Mouse (Mus musculus) neural tube, embryonic 11.5 days (tissue): Measurements from ENCODE around the gene Neurl2. TPM values are rescaled to one million over a fixed set of nuclear protein-coding genes. Genes with fewer than 3 reads are reported as not detected.
A peak's percentile ranks its signal among the peaks of the same experiment; 100 is the strongest.
"Not testable (repeated sequence)": the region's sequence is repeated elsewhere in the genome, so short reads cannot be mapped to it uniquely, and the experiment has no call there.

Experiments
- ATAC-seq: fragments of 200-750 bp; cut with Nextera tagmentation; 2 replicates; pipeline ENCODE4 v1.8.0; 2017; ENCODE audit warnings: moderate number of reproducible peaks, mild to moderate bottlenecking, moderate TSS enrichment, moderate library complexity; ENCODE audit not compliant: insufficient read depth, low FRiP score, low TSS enrichment
- DNase-seq: peaks from one replicate; pipeline ENCODE4 v3.0.0-alpha.2; 2015; ENCODE audit warnings: low spot score
- H3K27ac ChIP-seq: fragments of 300-500 bp; sonication (generic); 2 replicates; pipeline ENCODE4 v1.5.1; 2014; ENCODE audit warnings: low read depth, mild to moderate bottlenecking, low read length
- H3K27me3 ChIP-seq: fragments of 300-500 bp; sonication (generic); 2 replicates; pipeline ENCODE4 v1.6.1; 2014; ENCODE audit warnings: mild to moderate bottlenecking, low read length, mixed read lengths; ENCODE audit not compliant: control insufficient read depth, insufficient read depth
- H3K36me3 ChIP-seq: fragments of 300-500 bp; sonication (generic); 2 replicates; pipeline ENCODE4 v1.6.1; 2014; ENCODE audit warnings: mild to moderate bottlenecking, low read length, moderate library complexity, mixed read lengths; ENCODE audit not compliant: control insufficient read depth, insufficient read depth
- H3K4me1 ChIP-seq: fragments of 300-500 bp; sonication (generic); 2 replicates; pipeline ENCODE4 v1.6.1; 2014; ENCODE audit warnings: low read length, mixed read lengths; ENCODE audit not compliant: control insufficient read depth, insufficient read depth
- H3K4me2 ChIP-seq: fragments of 300-500 bp; sonication (generic); 2 replicates; pipeline ENCODE4 v1.6.1; 2014; ENCODE audit warnings: low read depth, mild to moderate bottlenecking, moderate library complexity
- H3K4me3 ChIP-seq: fragments of 300-500 bp; sonication (generic); 2 replicates; pipeline ENCODE4 v1.5.1; 2014; ENCODE audit warnings: low read depth, low read length
- H3K9ac ChIP-seq: fragments of 300-500 bp; sonication (generic); 2 replicates; pipeline ENCODE4 v1.6.1; 2014; ENCODE audit warnings: mild to moderate bottlenecking, low read length
- H3K9me3 ChIP-seq: fragments of 300-500 bp; sonication (generic); 2 replicates; pipeline ENCODE4 v1.6.1; 2016; ENCODE audit warnings: low read length; ENCODE audit not compliant: control insufficient read depth
- WGBS: fragments of 180-500 bp; shearing (Covaris S2); extraction: QIAGEN DNeasy Blood & Tissue Kit; methylation state at CpG from one replicate; pipeline ENCODE4 v1.1.7; 2014; 5-methylcytosine and 5-hydroxymethylcytosine counted together
- polyA plus RNA-seq: library from polyadenylated mRNA; unstranded; fragments of >200 nt; fragmentation: Nextera tagmentation; extraction: Ambion mirVana; gene quantifications from 2 replicates; pipeline ENCODE4 v1.2.1, GENCODE M21; 2014

Gene Neurl2
- polyA plus RNA-seq, 1 experiment from 2014 or later: 3.8 TPM

DNA sequence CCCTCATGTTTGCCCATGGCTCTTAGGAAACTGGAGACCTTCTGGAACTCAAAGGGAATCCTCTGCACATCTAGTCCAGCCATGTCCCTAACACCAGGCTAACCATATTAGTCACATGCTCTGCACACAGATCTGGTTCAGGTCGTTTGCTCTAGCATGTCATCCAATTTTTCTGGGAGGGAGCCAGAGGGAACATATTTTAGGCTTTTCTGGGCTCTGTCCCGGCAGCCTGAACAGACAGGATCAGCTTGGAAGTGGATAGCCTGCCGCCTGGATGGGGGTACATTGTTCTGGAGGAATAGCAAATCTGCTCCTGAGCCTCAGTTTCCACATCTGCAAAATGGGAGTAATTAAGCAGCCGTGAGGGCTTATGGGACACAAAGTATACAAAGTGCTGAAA is 27.8 kb upstream of the Neurl2 start:
- no peak overlapping the region for H3K4me2 ChIP-seq
- no peaks in the 10 kb centered on the region for H3K9me3 ChIP-seq
- no peak for ATAC-seq
- peaks cover 8% of the 10 kb centered on the region for H3K27me3 ChIP-seq
- no peak overlapping the region for H3K4me3 ChIP-seq
- WGBS: 82% methylated on average over 4 of the region's 4 CpGs
- no peak overlapping the region for H3K27ac ChIP-seq
- DNase-seq: no peak
- H3K4me1 ChIP-seq: peaks cover 12% of the 10 kb centered on the region
- no peaks in the 10 kb centered on the region for H3K36me3 ChIP-seq
- no peak overlapping the region for H3K9ac ChIP-seq

- Histone ChIP-seq H3K36me3 (no peaks in the 10 kb centered on the region), H3K9me3 (no peaks in the 10 kb centered on the region), H3K27me3 (peaks cover 8% of the 10 kb centered on the region), H3K4me3 (no peak overlapping the region), H3K4me1 (peaks cover 12% of the 10 kb centered on the region), H3K9ac (no peak overlapping the region), H3K27ac (no peak overlapping the region), H3K4me2 (no peak overlapping the region)
- DNase-seq (no peak), ATAC-seq (no peak)
- 47% methylated on average over 9 of the region's 9 CpGs for WGBS
Observed at GRCm38 (mm10) chr2:164859640-164860432, 26.6 kb upstream of the Neurl2 start.

DNA sequence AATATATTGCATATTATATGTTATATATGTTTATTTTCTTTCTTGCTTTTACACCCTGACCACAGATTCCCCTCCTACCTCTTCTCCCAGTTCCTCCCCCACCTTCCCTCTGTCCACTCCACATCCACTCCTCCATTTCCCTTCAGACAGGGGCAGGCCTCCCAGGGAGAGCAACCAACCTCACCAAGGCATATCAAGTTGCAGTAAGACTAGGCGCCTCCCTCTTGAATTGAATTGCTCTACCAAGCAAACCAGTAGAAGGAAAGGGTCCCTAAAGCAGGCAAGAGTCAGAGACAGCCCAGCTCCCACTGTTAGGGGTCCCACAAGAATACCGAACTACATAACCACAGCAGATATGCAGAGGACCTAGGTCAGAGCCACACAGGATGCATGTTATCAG is 25.9 kb upstream of the Neurl2 start:
- no peak overlapping the region for H3K4me3 ChIP-seq
- ATAC-seq: no peak
- DNase-seq: no peak
- H3K4me1 ChIP-seq: peaks cover 12% of the 10 kb centered on the region
- no peaks in the 10 kb centered on the region for H3K36me3 ChIP-seq
- H3K9me3 ChIP-seq: no peaks in the 10 kb centered on the region
- WGBS: 39% methylated on average over 2 of the region's 2 CpGs
- no peak overlapping the region for H3K27ac ChIP-seq
- no peak overlapping the region for H3K4me2 ChIP-seq
- H3K9ac ChIP-seq: no peak overlapping the region
- peaks cover 8% of the 10 kb centered on the region for H3K27me3 ChIP-seq

GRCm38 (mm10) chr2:164857842-164858553 is 24.7 kb upstream of the Neurl2 start:
- Histone ChIP-seq H3K27ac (peak overlapping the region; percentile 39; the same call in 1 of the 2 replicates), H3K4me1 (peaks cover 12% of the 10 kb centered on the region)
- WGBS: 2% methylated on average over 19 of the region's 19 CpGs

DNA sequence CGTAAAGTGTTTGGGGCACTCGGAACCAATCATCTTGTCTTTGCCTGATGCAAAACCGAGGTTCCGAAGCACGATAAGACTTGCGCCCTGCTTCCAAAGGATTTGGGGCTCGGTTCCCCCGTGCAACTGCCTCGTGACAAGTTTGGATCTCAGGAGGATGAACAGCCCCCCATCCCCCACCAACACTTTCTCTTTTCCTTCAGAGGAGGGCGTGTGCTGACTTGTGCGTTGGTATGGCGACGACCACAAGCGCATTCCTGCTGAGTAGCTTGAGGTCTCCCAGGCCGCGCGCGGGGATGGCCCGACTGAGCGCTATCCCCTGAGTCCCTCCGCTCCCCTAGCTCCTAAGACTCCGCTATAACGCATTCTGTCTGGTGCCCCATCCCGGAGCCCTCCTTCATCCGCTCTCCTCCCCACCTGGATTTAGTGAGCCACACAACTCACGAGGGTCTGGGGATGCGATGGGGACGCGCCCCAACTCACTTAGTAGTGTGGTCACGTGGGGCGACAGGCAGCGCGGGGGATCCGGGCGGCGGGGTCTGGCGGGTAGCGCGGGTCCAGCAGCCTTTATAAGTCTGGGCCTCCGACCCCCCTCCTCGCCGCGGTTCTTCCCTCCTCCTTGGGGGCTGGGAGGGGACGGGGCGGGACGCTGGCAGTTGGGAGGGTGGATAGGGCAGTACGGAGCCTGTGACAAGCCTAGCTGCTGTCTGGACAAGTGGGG is 24.0 kb upstream of the Neurl2 start, which contains the start of gene Pltp:
Gene Pltp (minus strand): TSS at position 611 of the 721 bp plus-strand sequence.
- peak within 1 kb of the TSS; percentile 49 for H3K9ac ChIP-seq
- peak within 1 kb of the TSS; percentile 39; the same call in 1 of the 2 replicates for H3K27ac ChIP-seq
- H3K9me3 ChIP-seq: no peaks in the 10 kb centered on the region
- H3K4me1 ChIP-seq: peaks cover 12% of the 10 kb centered on the region
- H3K4me2 ChIP-seq: peak within 1 kb of the TSS; percentile 97
- WGBS: under 1% methylated on average over 45 of the region's 47 CpGs
- peaks cover 8% of the 10 kb centered on the region for H3K27me3 ChIP-seq
- peak; percentile 87 for ATAC-seq
- H3K4me3 ChIP-seq: peak within 1 kb of the TSS; percentile 48
- peak; percentile 82 for DNase-seq
- no peaks in the 10 kb centered on the region for H3K36me3 ChIP-seq

More at GRCm38 (mm10) chr2:164857842-164858553, 24.7 kb upstream of the Neurl2 start:
- peaks cover 8% of the 10 kb centered on the region for H3K27me3 ChIP-seq
- ATAC-seq (peak; percentile 46), DNase-seq (no peak)
- no peaks in the 10 kb centered on the region for H3K36me3 ChIP-seq
- H3K9me3 ChIP-seq: no peaks in the 10 kb centered on the region
- H3K9ac ChIP-seq: peak overlapping the region; percentile 49
- peak overlapping the region; percentile 97 for H3K4me2 ChIP-seq
- peak overlapping the region; percentile 48 for H3K4me3 ChIP-seq

DNA sequence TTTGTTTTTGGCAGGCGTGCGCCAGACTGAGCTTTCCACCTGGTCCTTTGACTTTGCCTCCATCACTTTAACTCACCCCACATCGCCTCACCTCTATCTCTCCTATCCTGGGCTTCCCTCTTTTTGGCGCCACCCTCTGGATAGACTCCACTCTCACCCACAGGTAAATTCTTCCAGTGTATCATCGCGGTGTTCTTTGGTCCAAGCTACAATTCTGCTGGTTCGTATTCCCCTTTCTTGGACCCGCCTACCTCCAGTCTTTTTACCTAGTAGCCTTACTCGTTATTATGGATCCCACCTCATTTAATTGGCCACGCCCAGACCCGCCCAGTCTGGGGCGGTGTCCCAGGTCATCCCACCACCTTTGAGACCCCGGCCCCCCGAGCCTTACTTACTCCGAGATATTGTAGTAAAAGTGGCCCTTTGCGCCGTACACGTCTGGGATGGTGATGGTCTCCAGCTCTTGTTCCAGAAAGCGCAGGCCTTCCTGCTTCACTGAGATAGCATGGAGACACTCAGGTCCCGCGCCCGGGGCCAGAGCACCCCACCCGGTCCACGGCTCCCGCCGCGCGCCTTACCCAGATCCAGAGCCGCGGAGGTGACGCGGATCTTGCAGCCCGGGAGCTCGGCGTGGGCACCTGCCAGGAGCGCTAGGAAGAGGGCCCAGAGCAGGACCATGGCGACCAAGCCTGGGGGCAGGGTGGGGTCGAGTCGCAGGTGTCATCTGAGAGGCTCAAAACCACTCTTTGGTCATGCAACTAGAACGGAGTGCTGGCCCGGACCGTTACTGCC is 23.2 kb upstream of the Neurl2 start:
- Histone ChIP-seq H3K4me1 (peaks cover 12% of the 10 kb centered on the region), H3K4me3 (peak overlapping the region; percentile 48), H3K27me3 (peaks cover 8% of the 10 kb centered on the region), H3K27ac (no peak overlapping the region), H3K36me3 (no peaks in the 10 kb centered on the region), H3K9ac (peak overlapping the region; percentile 32), H3K4me2 (peak overlapping the region; percentile 97), H3K9me3 (no peaks in the 10 kb centered on the region)
- under 1% methylated on average over 42 of the region's 42 CpGs for WGBS
- no peak for DNase-seq
- peak; percentile 51; the same call in 1 of the 2 replicates for ATAC-seq

DNA sequence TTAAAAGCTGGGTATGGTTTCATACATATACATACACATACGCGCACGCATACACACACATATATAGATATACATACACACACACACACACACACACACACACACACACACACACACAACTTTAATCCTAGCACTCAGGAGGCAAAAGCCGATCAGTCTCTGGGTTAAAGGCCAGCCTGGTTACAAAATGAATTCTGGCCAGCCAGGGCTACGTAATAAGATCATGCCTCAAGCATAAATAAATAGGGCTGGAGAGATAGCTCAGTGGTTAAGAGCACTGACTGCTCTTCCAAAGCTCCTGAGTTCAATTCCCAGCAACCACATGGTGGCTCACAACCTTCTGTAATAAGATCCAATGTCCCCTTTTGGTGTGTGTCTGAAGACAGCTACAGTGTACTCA is 22.3 kb upstream of the Neurl2 start:
- not testable (repeated sequence) for H3K27ac ChIP-seq, DNase-seq, H3K4me2 ChIP-seq, H3K4me3 ChIP-seq, H3K9me3 ChIP-seq, H3K27me3 ChIP-seq, H3K9ac ChIP-seq, ATAC-seq, H3K36me3 ChIP-seq
- H3K4me1 ChIP-seq: peaks cover 12% of the 10 kb centered on the region
- WGBS: 81% methylated on average over 5 of the region's 5 CpGs

DNA sequence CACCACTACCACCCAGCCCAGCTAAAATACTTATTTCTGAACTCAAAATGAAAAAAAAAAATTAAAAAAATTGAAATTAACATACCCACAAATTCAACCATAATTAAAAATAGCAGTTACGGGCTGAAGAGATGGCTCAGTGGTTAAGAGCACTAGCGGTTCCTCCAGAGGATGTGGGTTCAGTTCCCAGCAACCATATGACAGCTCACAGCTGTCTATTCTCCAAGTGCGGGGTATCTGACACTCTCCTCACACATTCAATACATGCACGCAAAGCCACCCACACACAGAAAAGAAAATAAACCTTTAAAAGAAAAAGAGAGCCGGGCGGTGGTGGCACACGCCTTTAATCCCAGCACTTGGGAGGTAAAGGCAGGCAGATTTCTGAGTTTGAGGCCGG is 16.8 kb upstream of the Neurl2 start:
- no peaks in the 10 kb centered on the region for H3K27me3 ChIP-seq
- 94% methylated on average over 8 of the region's 8 CpGs for WGBS
- H3K4me1 ChIP-seq: no peaks in the 10 kb centered on the region

More for the DNA sequence above, 16.8 kb upstream of the Neurl2 start:
- no peaks in the 10 kb centered on the region for H3K9me3 ChIP-seq
- H3K4me2 ChIP-seq: no peak overlapping the region
- no peak overlapping the region for H3K27ac ChIP-seq
- no peak for ATAC-seq
- H3K9ac ChIP-seq: no peak overlapping the region
- H3K4me3 ChIP-seq: no peak overlapping the region
- H3K36me3 ChIP-seq: no peaks in the 10 kb centered on the region; the same call in 1 of the 2 replicates
- no peak for DNase-seq
